Mouse (Mus musculus) ES-E14 (cell line): ENCODE measurements at regions not wholly inside any gene's neighbourhood (a gene's known extent, or its start where the extent isn't known, plus 50 kb on each side); places are given as distances from the start of the nearest gene placed in this dataset.

Experiments used
- DNase-seq: peaks from one replicate; pipeline ENCODE4 v3.0.0-alpha.2; 2013; ENCODE audit warnings: low read depth, low spot score
- H3K27ac ChIP-seq: 2 replicates; pipeline ENCODE4 v1.5.1; 2012; ENCODE audit warnings: low read depth, mild to moderate bottlenecking, low read length, moderate library complexity, mixed read lengths; ENCODE audit not compliant: poor library complexity, insufficient read depth, severe bottlenecking
- H3K36me3 ChIP-seq: 2 replicates; pipeline ENCODE4 v1.6.1; 2012; ENCODE audit warnings: mild to moderate bottlenecking, low read length, moderate library complexity, mixed read lengths; ENCODE audit not compliant: control insufficient read depth, poor library complexity, insufficient read depth, severe bottlenecking
- H3K4me1 ChIP-seq, 2 experiments: fragments of 150-350 bp in 1 of 2; sonication (generic) in 1 of 2; 2 replicates each; pipeline ENCODE4 v1.6.1; 2012; ENCODE audit warnings: low read length in 2 of 2, mild to moderate bottlenecking in 1 of 2, mixed read lengths in 1 of 2; ENCODE audit not compliant: control insufficient read depth in 2 of 2, insufficient read depth in 2 of 2, poor library complexity in 1 of 2
- H3K4me3 ChIP-seq, 2 experiments: fragments of 150-350 bp in 1 of 2; sonication (generic) in 1 of 2; 2 replicates each; pipeline ENCODE4 v1.5.1; 2012; ENCODE audit warnings: low read length in 2 of 2, low read depth in 1 of 2, mild to moderate bottlenecking in 1 of 2, mixed read lengths in 1 of 2; ENCODE audit not compliant: insufficient read depth in 1 of 2, poor library complexity in 1 of 2, severe bottlenecking in 1 of 2
- H3K9ac ChIP-seq: 2 replicates; pipeline ENCODE4 v1.6.1; 2012; ENCODE audit warnings: low read depth, mild to moderate bottlenecking, low read length, mixed read lengths; ENCODE audit not compliant: poor library complexity, insufficient read depth, severe bottlenecking
- H3K9me3 ChIP-seq: fragments of 150-350 bp; sonication (generic); 2 replicates; pipeline ENCODE4 v1.6.1; 2012; ENCODE audit warnings: low read depth, mild to moderate bottlenecking, low read length; ENCODE audit not compliant: control insufficient read depth, insufficient read depth
- CHD2 ChIP-seq: IDR thresholded peaks from 2 replicates; pipeline ENCODE4 v1.6.1; 2014; ENCODE audit warnings: mild to moderate bottlenecking, low read depth, low read length, inconsistent platforms
- HCFC1 ChIP-seq: IDR thresholded peaks from 2 replicates; pipeline ENCODE4 v1.6.1; 2012; ENCODE audit warnings: low read length, inconsistent platforms, borderline replicate concordance; ENCODE audit not compliant: insufficient read depth
- MAFK ChIP-seq: IDR thresholded peaks from 2 replicates; pipeline ENCODE4 v1.6.1; 2014; ENCODE audit warnings: mild to moderate bottlenecking, low read depth, low read length, inconsistent platforms; ENCODE audit not compliant: insufficient read depth
- ZC3H11A ChIP-seq: IDR thresholded peaks from 2 replicates; pipeline ENCODE4 v1.6.1; 2012; ENCODE audit warnings: low read depth, mild to moderate bottlenecking, inconsistent platforms, low read length, borderline replicate concordance
- ZNF384 ChIP-seq: IDR thresholded peaks from 2 replicates; pipeline ENCODE4 v1.6.1; 2012; ENCODE audit warnings: low read depth, low read length, inconsistent platforms
- in situ Hi-C, 2 experiments: fragments of 600-800 bp; cut with MboI; formaldehyde crosslinking; loops; one replicate each; pipeline ENCODE4 v1.15.1; 2025; ENCODE audit warnings: low sequenced_read_pairs in 2 of 2, inconsistent platforms in 1 of 2; ENCODE audit not compliant: unreplicated experiment in 2 of 2

DNA sequence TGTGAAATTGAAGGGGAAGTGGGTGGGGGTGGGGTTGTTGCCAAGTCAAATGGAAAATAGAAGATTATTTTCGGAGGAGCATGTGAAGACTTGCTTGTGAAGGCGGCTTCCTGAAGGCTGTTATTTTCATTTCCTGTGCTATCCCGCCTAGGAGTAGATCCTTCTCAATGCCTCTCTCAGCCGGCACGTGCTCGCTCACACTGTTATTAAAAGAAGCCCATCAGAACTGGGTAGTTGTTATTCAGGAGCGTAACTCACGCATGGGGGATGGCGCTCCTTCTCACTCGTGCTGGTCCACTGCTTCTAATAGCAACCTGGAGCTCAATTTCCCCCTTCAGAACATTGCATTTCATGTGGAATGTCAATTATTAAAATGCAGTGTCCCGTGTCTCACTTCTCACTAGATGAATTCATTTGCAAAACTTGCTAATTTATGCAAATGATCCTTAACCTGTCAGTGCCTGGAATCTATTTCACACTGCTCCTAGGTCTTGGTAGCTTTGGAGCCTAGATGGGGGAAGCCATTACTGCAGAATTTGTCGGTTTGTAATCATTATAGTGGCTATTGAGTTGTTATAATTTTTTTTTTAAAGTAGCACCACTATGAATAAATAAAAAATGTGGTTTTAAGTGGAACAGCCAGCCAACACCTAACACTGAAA lies 412.8 kb upstream of the Hnrnpa3 start:
- Histone ChIP-seq H3K9ac (no peak overlapping the region), H3K4me3 (no peak overlapping the region), H3K27ac (no peak overlapping the region), H3K4me1 (peaks cover 0 to 6% of the 10 kb centered on the region in 2 experiments; a peak in 1 of 4 replicates), H3K36me3 (no peaks in the 10 kb centered on the region), H3K9me3 (no peaks in the 10 kb centered on the region)
- no peak for DNase-seq
- in situ Hi-C loops, result no loop called here
- TF ChIP-seq MAFK (no peak), ZNF384 (no peak), HCFC1 (no peak), CHD2 (no peak), ZC3H11A (no peak)

GRCm38 (mm10) chr2:75248251-75248650 lies 410.8 kb upstream of the Hnrnpa3 start:
- no peaks in the 10 kb centered on the region for H3K36me3 ChIP-seq
- no peaks in the 10 kb centered on the region for H3K9me3 ChIP-seq
- in situ Hi-C loops, result no loop called here
- no peak overlapping the region for H3K4me3 ChIP-seq
- no peak overlapping the region for H3K27ac ChIP-seq
- DNase-seq, result no peak
- no peak for TF ChIP-seq CHD2
- no peak for TF ChIP-seq ZC3H11A
- TF ChIP-seq MAFK, result no peak
- no peak for TF ChIP-seq ZNF384
- TF ChIP-seq HCFC1, result no peak
- H3K9ac ChIP-seq, result no peak overlapping the region
- H3K4me1 ChIP-seq, result peaks cover 0 to 6% of the 10 kb centered on the region in 2 experiments; a peak in 1 of 4 replicates

DNA sequence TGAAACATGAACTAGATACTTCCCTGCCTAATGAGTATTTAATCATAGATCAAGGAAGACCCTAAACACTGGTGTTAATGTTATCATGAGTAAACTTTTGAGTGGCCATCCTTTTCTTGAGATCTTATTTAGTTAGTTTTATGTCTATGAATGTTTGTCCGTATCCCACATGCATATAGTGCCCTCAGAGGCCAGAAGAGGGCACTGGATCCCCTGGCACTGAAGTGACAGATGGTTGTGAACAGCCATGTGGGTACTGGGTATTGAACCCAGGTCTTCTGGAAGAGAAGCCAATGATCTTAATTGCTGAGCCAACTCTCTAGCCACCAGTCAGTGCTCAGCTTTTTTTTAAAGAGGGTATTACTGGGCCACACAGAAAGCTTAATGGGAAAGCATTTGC lies 408.6 kb upstream of the Hnrnpa3 start:
- in situ Hi-C loops, result no loop called here
- TF ChIP-seq HCFC1, result no peak
- no peak for TF ChIP-seq CHD2
- TF ChIP-seq ZC3H11A, result no peak
- no peak for TF ChIP-seq ZNF384
- no peak for TF ChIP-seq MAFK
- H3K36me3 ChIP-seq, result no peaks in the 10 kb centered on the region

DNA sequence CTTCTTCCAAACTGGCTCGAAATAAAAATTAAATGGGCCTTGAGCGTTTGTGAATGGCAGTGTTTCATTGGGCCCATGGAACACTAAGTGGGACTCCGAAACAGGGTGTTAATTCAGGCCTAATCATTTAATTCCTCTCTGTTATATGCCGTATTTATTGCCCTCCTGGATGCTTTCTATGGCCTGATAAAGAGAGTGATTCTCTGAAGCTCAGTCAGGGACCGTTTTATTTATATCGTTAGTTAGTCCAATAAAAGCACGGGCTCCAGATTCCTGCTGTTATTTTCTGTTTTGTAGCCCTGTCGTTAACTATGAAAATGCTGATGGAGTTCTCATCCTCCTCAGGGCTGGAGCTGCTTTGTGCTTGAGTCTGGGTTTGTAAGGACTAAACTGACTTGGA lies 406.2 kb upstream of the Hnrnpa3 start:
- Histone ChIP-seq H3K27ac (no peak overlapping the region), H3K36me3 (no peaks in the 10 kb centered on the region), H3K9ac (no peak overlapping the region), H3K4me1 (no peaks in the 10 kb centered on the region), H3K4me3 (no peak overlapping the region), H3K9me3 (no peaks in the 10 kb centered on the region)
- TF ChIP-seq MAFK (no peak), CHD2 (no peak), ZC3H11A (no peak), HCFC1 (no peak), ZNF384 (no peak)
- no peak for DNase-seq
- in situ Hi-C loops, result no loop called here

More for the DNA sequence above, 408.6 kb upstream of the Hnrnpa3 start:
- H3K4me3 ChIP-seq, result no peak overlapping the region
- no peaks in the 10 kb centered on the region for H3K9me3 ChIP-seq
- no peak overlapping the region for H3K9ac ChIP-seq
- H3K27ac ChIP-seq, result no peak overlapping the region
- DNase-seq, result no peak
- H3K4me1 ChIP-seq, result peaks cover 0 to 6% of the 10 kb centered on the region in 2 experiments; a peak in 1 of 4 replicates
